Mouse (Mus musculus): ENCODE data around the gene Erich6b. TPM values are rescaled to one million over a fixed set of nuclear protein-coding genes. Genes with fewer than 3 reads are reported as not detected.

The Erich6b gene
- polyA plus RNA-seq, 1 experiment from 2014 or later, result not detected

- 26% methylated on average over 8 of the region's 8 CpGs for WGBS
- Histone ChIP-seq H3K9ac (no peak overlapping the region), H3K4me1 (ENCODE audit: insufficient read depth) (no peaks in the 10 kb centered on the region), H3K36me3 (ENCODE audit: insufficient read depth) (no peaks in the 10 kb centered on the region), H3K27ac (ENCODE audit: low read depth) (no peak overlapping the region), H3K4me2 (no peak overlapping the region), H3K27me3 (ENCODE audit: insufficient read depth, low read length) (no peaks in the 10 kb centered on the region), H3K9me3 (ENCODE audit: low read depth, low read length) (no peaks in the 10 kb centered on the region), H3K4me3 (ENCODE audit: low read depth, low read length) (no peak overlapping the region)
- peak; percentile 29 for DNase-seq
- no peak for TF ChIP-seq CTCF (IDR thresholded peaks at IDR 0.05; ENCODE audit: low read depth)
- ATAC-seq (ENCODE audit: insufficient read depth), result no peak
These were observed 19.5 kb downstream of the Erich6b start for GRCm38 (mm10) chr14:75661548-75661947.

GRCm38 (mm10) chr14:75665430-75666180 is 23.5 kb downstream of the Erich6b start:
- Histone ChIP-seq H3K4me2 (no peak overlapping the region), H3K27me3 (ENCODE audit: insufficient read depth, low read length) (no peaks in the 10 kb centered on the region), H3K9me3 (ENCODE audit: low read depth, low read length) (no peaks in the 10 kb centered on the region), H3K27ac (ENCODE audit: low read depth) (no peak overlapping the region), H3K4me3 (ENCODE audit: low read depth, low read length) (no peak overlapping the region), H3K9ac (no peak overlapping the region), H3K36me3 (ENCODE audit: insufficient read depth) (no peaks in the 10 kb centered on the region), H3K4me1 (ENCODE audit: insufficient read depth) (no peaks in the 10 kb centered on the region)
- DNase-seq (no peak), ATAC-seq (ENCODE audit: insufficient read depth) (no peak)
- no peak for TF ChIP-seq CTCF (IDR thresholded peaks at IDR 0.05; ENCODE audit: low read depth)
- 74% methylated on average over 2 of the region's 2 CpGs for WGBS

GRCm38 (mm10) chr14:75669085-75669645 is 27.1 kb downstream of the Erich6b start:
- peak; percentile 19 for DNase-seq
- H3K36me3 ChIP-seq (ENCODE audit: insufficient read depth), result no peaks in the 10 kb centered on the region
- TF ChIP-seq CTCF (IDR thresholded peaks at IDR 0.05; ENCODE audit: low read depth), result no peak

GRCm38 (mm10) chr14:75676316-75676715 is 34.3 kb downstream of the Erich6b start:
- TF ChIP-seq CTCF (IDR thresholded peaks at IDR 0.05; ENCODE audit: low read depth), result no peak
- H3K27me3 ChIP-seq (ENCODE audit: insufficient read depth, low read length), result no peaks in the 10 kb centered on the region
- ATAC-seq (ENCODE audit: insufficient read depth), result no peak
- no peaks in the 10 kb centered on the region for H3K36me3 ChIP-seq (ENCODE audit: insufficient read depth)
- 48% methylated on average over 6 of the region's 6 CpGs for WGBS
- H3K9me3 ChIP-seq (ENCODE audit: low read depth, low read length), result no peaks in the 10 kb centered on the region
- no peak overlapping the region for H3K4me3 ChIP-seq (ENCODE audit: low read depth, low read length)
- peak; percentile 13 for DNase-seq
- H3K27ac ChIP-seq (ENCODE audit: low read depth), result no peak overlapping the region
- H3K9ac ChIP-seq, result no peak overlapping the region
- no peaks in the 10 kb centered on the region for H3K4me1 ChIP-seq (ENCODE audit: insufficient read depth)
- no peak overlapping the region for H3K4me2 ChIP-seq

More at GRCm38 (mm10) chr14:75669085-75669645, 27.1 kb downstream of the Erich6b start:
- H3K27me3 ChIP-seq (ENCODE audit: insufficient read depth, low read length), result no peaks in the 10 kb centered on the region
- H3K4me2 ChIP-seq, result no peak overlapping the region
- WGBS, result 69% methylated on average over 1 of the region's 1 CpGs
- H3K9ac ChIP-seq, result no peak overlapping the region
- no peaks in the 10 kb centered on the region for H3K9me3 ChIP-seq (ENCODE audit: low read depth, low read length)
- no peak overlapping the region for H3K4me3 ChIP-seq (ENCODE audit: low read depth, low read length)
- no peak overlapping the region for H3K27ac ChIP-seq (ENCODE audit: low read depth)
- no peaks in the 10 kb centered on the region for H3K4me1 ChIP-seq (ENCODE audit: insufficient read depth)
- no peak for ATAC-seq (ENCODE audit: insufficient read depth)

- H3K27ac ChIP-seq (ENCODE audit: low read depth), result no peak overlapping the region
- H3K4me3 ChIP-seq (ENCODE audit: low read depth, low read length), result no peak overlapping the region
- no peaks in the 10 kb centered on the region for H3K27me3 ChIP-seq (ENCODE audit: insufficient read depth, low read length)
- no peak overlapping the region for H3K4me2 ChIP-seq
- DNase-seq (no peak), ATAC-seq (ENCODE audit: insufficient read depth) (no peak)
- no peaks in the 10 kb centered on the region for H3K36me3 ChIP-seq (ENCODE audit: insufficient read depth)
- H3K9me3 ChIP-seq (ENCODE audit: low read depth, low read length), result no peaks in the 10 kb centered on the region
- no peak overlapping the region for H3K9ac ChIP-seq
- TF ChIP-seq CTCF (IDR thresholded peaks at IDR 0.05; ENCODE audit: low read depth), result no peak
- H3K4me1 ChIP-seq (ENCODE audit: insufficient read depth), result no peaks in the 10 kb centered on the region
- 88% methylated on average over 2 of the region's 2 CpGs for WGBS
These were observed 48.4 kb downstream of the Erich6b start for GRCm38 (mm10) chr14:75690428-75690827.

- no peaks in the 10 kb centered on the region for H3K9me3 ChIP-seq (ENCODE audit: low read depth, low read length)
- no peak for ATAC-seq (ENCODE audit: insufficient read depth)
- 77% methylated on average over 5 of the region's 5 CpGs for WGBS
- H3K4me2 ChIP-seq, result no peak overlapping the region
- no peaks in the 10 kb centered on the region for H3K27me3 ChIP-seq (ENCODE audit: insufficient read depth, low read length)
- no peak overlapping the region for H3K27ac ChIP-seq (ENCODE audit: low read depth)
- H3K36me3 ChIP-seq (ENCODE audit: insufficient read depth), result peaks cover 2% of the 10 kb centered on the region
- no peak for TF ChIP-seq CTCF (IDR thresholded peaks at IDR 0.05; ENCODE audit: low read depth)
- no peak overlapping the region for H3K9ac ChIP-seq
- DNase-seq, result no peak
- no peak overlapping the region for H3K4me3 ChIP-seq (ENCODE audit: low read depth, low read length)
- no peaks in the 10 kb centered on the region for H3K4me1 ChIP-seq (ENCODE audit: insufficient read depth)
These were observed 54.0 kb downstream of the Erich6b start for GRCm38 (mm10) chr14:75696096-75696495.

GRCm38 (mm10) chr14:75697928-75698327 is 55.9 kb downstream of the Erich6b start:
- DNase-seq, result no peak
- no peak for ATAC-seq (ENCODE audit: insufficient read depth)
- 75% methylated on average over 1 of the region's 1 CpGs for WGBS

More at GRCm38 (mm10) chr14:75697928-75698327, 55.9 kb downstream of the Erich6b start:
- TF ChIP-seq CTCF (IDR thresholded peaks at IDR 0.05; ENCODE audit: low read depth), result no peak
- no peak overlapping the region for H3K4me2 ChIP-seq
- no peaks in the 10 kb centered on the region for H3K27me3 ChIP-seq (ENCODE audit: insufficient read depth, low read length)
- H3K36me3 ChIP-seq (ENCODE audit: insufficient read depth), result peaks cover 17% of the 10 kb centered on the region
- H3K4me1 ChIP-seq (ENCODE audit: insufficient read depth), result no peaks in the 10 kb centered on the region
- H3K27ac ChIP-seq (ENCODE audit: low read depth), result no peak overlapping the region
- no peak overlapping the region for H3K9ac ChIP-seq
- H3K9me3 ChIP-seq (ENCODE audit: low read depth, low read length), result no peaks in the 10 kb centered on the region
- H3K4me3 ChIP-seq (ENCODE audit: low read depth, low read length), result no peak overlapping the region
